Mouse (Mus musculus) heart, adult 18-20 months (tissue): ENCODE results near the gene Retnlb. TPM values are rescaled to one million over a fixed set of nuclear protein-coding genes. Genes with fewer than 3 reads are reported as not detected.

Experiments
- total RNA-seq, 2 experiments: library from RNA; stranded (reverse); gene quantifications; 2 replicates each; pipeline ENCODE4 v1.2.3; 2021

The Retnlb gene
- total RNA-seq, 2 experiments from 2014 or later, result not detected

Other genes with a start within 250 kb of the Retnlb start
- under 1 TPM in 1 of 2 experiments, not detected in 1; 0.15 TPM for gene Trat1, start 44.8 kb upstream of the Retnlb start, total RNA-seq
- 1 to 10 TPM; 3.9 to 5.0 TPM for gene Retnla, start 25.7 kb downstream of the Retnlb start, total RNA-seq
- gene Retnlg, start 55.8 kb downstream of the Retnlb start, total RNA-seq, result not detected
- 1 to 10 TPM; 6.9 to 7.4 TPM for gene Dzip3, start 177.3 kb downstream of the Retnlb start, total RNA-seq
- gene Cip2a, start 177.3 kb downstream of the Retnlb start, total RNA-seq, result 1 to 10 TPM; 1.1 to 1.3 TPM
- not detected for gene Myh15, start 240.6 kb downstream of the Retnlb start, total RNA-seq